Mouse (Mus musculus) embryo, embryonic 11.5 days (tissue): ENCODE measurements at regions not wholly inside any gene's neighbourhood (a gene's known extent, or its start where the extent isn't known, plus 50 kb on each side); places are given as distances from the start of the nearest gene placed in this dataset.

ENCODE experiments used
- DNase-seq: peaks from one replicate; pipeline ENCODE4 v3.0.0-alpha.2; 2012; ENCODE audit warnings: low read depth, low spot score

DNA sequence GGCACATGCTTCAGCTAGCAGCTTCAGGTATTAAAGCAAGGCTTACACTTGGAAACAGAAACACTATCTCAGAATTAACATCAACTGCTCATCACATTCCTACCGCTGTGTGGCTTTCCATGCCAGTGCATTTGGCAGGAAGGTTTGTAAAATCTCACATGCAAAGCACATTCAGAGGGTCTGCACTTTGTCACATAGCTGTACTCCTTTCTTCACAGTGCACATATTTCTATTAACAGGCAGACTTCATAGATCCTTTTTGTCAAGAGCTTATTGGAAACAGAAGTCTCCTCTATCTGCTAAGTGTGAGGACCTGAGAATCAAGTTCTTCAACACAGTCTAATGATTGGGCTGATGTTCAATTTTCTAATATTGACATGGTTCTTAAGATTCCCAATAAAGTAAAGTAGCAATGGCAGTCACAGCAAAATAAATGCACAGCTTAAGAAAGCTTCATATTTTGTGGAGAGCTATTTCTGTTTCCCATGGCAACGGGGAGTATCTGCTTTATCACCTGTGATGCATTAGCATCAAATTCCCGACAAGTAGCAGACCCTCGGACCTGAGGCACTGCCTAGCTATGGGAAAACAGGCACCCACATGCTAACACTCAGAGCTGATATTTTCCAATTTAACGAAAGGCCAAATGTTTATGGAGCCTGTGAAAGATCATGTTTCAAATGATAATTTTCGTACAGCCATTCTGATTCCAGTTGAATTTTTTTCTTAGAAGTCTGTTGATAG, 876.8 kb upstream of the Igfbp7 start:
- peak; percentile 9 for DNase-seq

DNA sequence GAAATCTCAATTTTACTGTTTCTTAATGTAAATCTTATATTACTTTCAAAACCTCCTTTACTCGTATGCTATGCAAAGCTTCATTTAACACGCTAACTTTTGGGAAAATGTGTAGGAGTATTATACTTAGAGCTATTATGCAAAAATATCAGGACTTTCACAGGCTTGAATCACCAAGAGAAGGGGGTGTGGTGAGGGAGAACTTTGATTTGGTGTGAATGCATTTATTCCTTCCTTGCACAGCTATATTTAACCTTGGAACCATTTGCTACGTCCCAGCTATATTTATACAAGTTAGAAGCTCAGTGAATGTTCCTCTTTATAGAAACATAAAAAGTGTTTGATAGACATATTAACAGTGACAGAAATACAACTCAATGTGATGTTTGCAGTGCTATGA, 843.6 kb upstream of the Igfbp7 start:
- DNase-seq = no peak

DNA sequence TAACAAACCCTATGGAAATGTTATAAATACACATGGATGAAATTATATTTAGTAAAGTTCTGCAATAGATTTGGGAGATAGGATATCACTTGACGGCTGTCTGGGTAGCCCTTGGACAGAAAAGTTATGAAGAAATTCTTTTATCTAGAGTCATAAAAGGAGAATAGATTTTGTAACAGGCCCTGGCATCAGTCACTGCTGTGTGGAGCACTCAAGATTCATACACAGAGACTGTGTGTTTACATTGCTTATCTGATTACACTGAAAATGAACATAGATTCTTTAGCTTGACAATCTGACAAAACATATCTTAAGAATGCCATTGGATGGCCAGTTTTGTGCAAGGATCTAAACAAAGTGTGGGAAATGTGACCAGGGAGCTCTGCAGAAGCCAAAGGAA, 805.9 kb upstream of the Igfbp7 start:
- no peak for DNase-seq
